Mouse (Mus musculus) forebrain, embryonic 11.5 days (tissue): Measurements from ENCODE around the gene Sgpp1. TPM values are rescaled to one million over a fixed set of nuclear protein-coding genes. Genes with fewer than 3 reads are reported as not detected.

Experiments
- polyA plus RNA-seq: library from polyadenylated mRNA; unstranded; fragments of >200 nt; fragmentation: Nextera tagmentation; extraction: Ambion mirVana; gene quantifications from 2 replicates; pipeline ENCODE4 v1.2.1, GENCODE M21; 2014

Sgpp1 gene
- polyA plus RNA-seq, 1 experiment from 2014 or later, result 9.2 TPM

Other genes starting within 250 kb of the Sgpp1 start
- 24.9 and 26.1 TPM in 2 replicates for gene Ppp2r5e, start 139.5 kb downstream of the Sgpp1 start, polyA plus RNA-seq
- gene Wdr89, start 66.2 kb downstream of the Sgpp1 start, polyA plus RNA-seq, result 10.6 and 11.9 TPM in 2 replicates
- 117 and 127 TPM in 2 replicates for gene Syne2, start 82.4 kb upstream of the Sgpp1 start, polyA plus RNA-seq